Mouse (Mus musculus) heart, postnatal 0 days (tissue): ENCODE results near the gene Gtsf1l.

ENCODE experiments used
- CTCF ChIP-seq: IDR thresholded peaks from 2 replicates; pipeline ENCODE4 v1.5.1; 2016; ENCODE audit warnings: antibody characterized with exemption, control low read depth, low read depth
- EP300 ChIP-seq: IDR thresholded peaks from 2 replicates; pipeline ENCODE4 v1.6.1; 2016; ENCODE audit warnings: antibody characterized with exemption, low read depth

DNA sequence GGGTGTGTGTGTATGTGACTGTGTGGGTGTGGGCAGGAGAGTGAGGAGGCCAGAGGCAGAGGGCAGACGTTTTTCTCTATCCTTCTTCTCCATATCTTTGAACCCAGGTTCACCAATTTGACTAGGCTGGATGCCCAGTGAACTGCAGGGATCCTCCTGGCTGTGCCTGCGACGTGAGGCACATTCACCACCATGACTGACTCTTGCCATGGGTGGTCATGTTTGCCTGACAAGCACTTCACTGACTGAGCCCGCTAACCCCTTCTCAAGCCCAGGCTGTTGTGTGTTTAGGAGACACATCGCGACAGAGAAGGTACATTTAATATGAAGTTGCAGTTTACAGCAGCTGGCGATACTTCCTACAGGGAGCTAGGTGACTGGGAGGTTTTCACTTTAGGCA is 14.6 kb upstream of the Gtsf1l start:
- TF ChIP-seq CTCF = no peak
- TF ChIP-seq EP300 = no peak
